Mouse (Mus musculus): Measurements from ENCODE around the gene Pten. TPM values are rescaled to one million over a fixed set of nuclear protein-coding genes. Genes with fewer than 3 reads are reported as not detected.

Pten gene
- polyA plus RNA-seq, 1 experiment = 17.7 TPM

- no peak for TF ChIP-seq POLR2A (IDR thresholded peaks at IDR 0.05; ENCODE audit: low read depth, low read length)
- no peak for TF ChIP-seq CTCF (IDR thresholded peaks at IDR 0.05; ENCODE audit: extremely low read depth, insufficient read length, insufficient replicate concordance, low read depth, low read length)
- Histone ChIP-seq H3K4me3 (ENCODE audit: low read depth, low read length) (no peak overlapping the region), H3K4me1 (ENCODE audit: control insufficient read depth, insufficient read depth, insufficient read length, low read length) (0 out of 2 replicates have a peak, but pooled peaks cover 2% of the 10 kb centered on the region), H3K36me3 (ENCODE audit: control insufficient read depth, insufficient read depth, low read length) (no peaks in the 10 kb centered on the region), H3K27ac (ENCODE audit: insufficient read depth, low read depth, low read length) (peak overlapping the region; percentile 46; the same call in 1 of the 2 replicates), H3K27me3 (ENCODE audit: control insufficient read depth, insufficient read depth, low read length) (no peaks in the 10 kb centered on the region)
Measured at GRCm38 (mm10) chr19:32732922-32733321, 24.4 kb upstream of the Pten start.

GRCm38 (mm10) chr19:32737844-32738243 lies 19.5 kb upstream of the Pten start:
- 66% methylated on average over 7 of the region's 7 CpGs for WGBS
- peak overlapping the region; percentile 83 for H3K27ac ChIP-seq (ENCODE audit: insufficient read depth, low read depth, low read length)
- no peak overlapping the region for H3K4me3 ChIP-seq (ENCODE audit: low read depth, low read length)
- H3K4me1 ChIP-seq (ENCODE audit: control insufficient read depth, insufficient read depth, insufficient read length, low read length) = 0 out of 2 replicates have a peak, but pooled peaks cover 2% of the 10 kb centered on the region
- TF ChIP-seq POLR2A (IDR thresholded peaks at IDR 0.05; ENCODE audit: low read depth, low read length) = no peak
- no peak for TF ChIP-seq CTCF (IDR thresholded peaks at IDR 0.05; ENCODE audit: extremely low read depth, insufficient read length, insufficient replicate concordance, low read depth, low read length)
- H3K36me3 ChIP-seq (ENCODE audit: control insufficient read depth, insufficient read depth, low read length) = no peaks in the 10 kb centered on the region
- no peaks in the 10 kb centered on the region for H3K27me3 ChIP-seq (ENCODE audit: control insufficient read depth, insufficient read depth, low read length)

- 97% methylated on average over 4 of the region's 4 CpGs for WGBS
Measured at GRCm38 (mm10) chr19:32739686-32740085, 17.6 kb upstream of the Pten start, which contains the start of gene Atad1. Gene Atad1, minus strand, starts transcription at chr19:32739786.

GRCm38 (mm10) chr19:32740641-32741345 lies 16.5 kb upstream of the Pten start:
- WGBS = 79% methylated on average over 4 of the region's 4 CpGs

More at GRCm38 (mm10) chr19:32739686-32740085, 17.6 kb upstream of the Pten start, which contains the start of gene Atad1:
- no peak within 1 kb of the TSS for H3K27ac ChIP-seq (ENCODE audit: insufficient read depth, low read depth, low read length)
- H3K4me1 ChIP-seq (ENCODE audit: control insufficient read depth, insufficient read depth, insufficient read length, low read length) = no peaks in the 10 kb centered on the region
- no peaks in the 10 kb centered on the region for H3K36me3 ChIP-seq (ENCODE audit: control insufficient read depth, insufficient read depth, low read length)
- H3K27me3 ChIP-seq (ENCODE audit: control insufficient read depth, insufficient read depth, low read length) = no peaks in the 10 kb centered on the region
- TF ChIP-seq CTCF (IDR thresholded peaks at IDR 0.05; ENCODE audit: extremely low read depth, insufficient read length, insufficient replicate concordance, low read depth, low read length) (no peak), POLR2A (IDR thresholded peaks at IDR 0.05; ENCODE audit: low read depth, low read length) (no peak)
- no peak within 1 kb of the TSS for H3K4me3 ChIP-seq (ENCODE audit: low read depth, low read length)

DNA sequence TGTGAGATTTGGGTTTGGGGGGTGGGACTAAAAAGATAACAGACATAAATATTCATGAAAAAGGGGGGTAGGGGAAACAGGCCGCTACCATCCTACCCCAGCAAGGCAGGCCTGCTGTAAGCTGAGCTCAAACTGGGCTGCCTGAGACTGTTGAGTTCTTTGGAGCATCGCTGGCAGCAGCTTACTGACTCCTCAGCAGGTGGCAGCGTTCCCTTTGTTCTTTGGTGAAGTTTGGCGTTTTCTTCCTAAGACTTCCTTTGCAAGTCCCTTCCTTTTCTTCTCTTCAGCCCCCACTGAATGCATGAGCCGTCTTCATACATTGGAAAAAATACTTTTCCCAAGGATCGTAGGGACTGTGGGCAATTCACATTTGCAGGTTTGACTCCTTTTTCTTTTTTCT lies 7.9 kb upstream of the Pten start:
- H3K4me3 ChIP-seq (ENCODE audit: low read depth, low read length) = no peak overlapping the region
- H3K27me3 ChIP-seq (ENCODE audit: control insufficient read depth, insufficient read depth, low read length) = no peaks in the 10 kb centered on the region
- 33% methylated on average over 6 of the region's 6 CpGs for WGBS
- H3K36me3 ChIP-seq (ENCODE audit: control insufficient read depth, insufficient read depth, low read length) = no peaks in the 10 kb centered on the region
- no peak overlapping the region for H3K27ac ChIP-seq (ENCODE audit: insufficient read depth, low read depth, low read length)
- no peaks in the 10 kb centered on the region for H3K4me1 ChIP-seq (ENCODE audit: control insufficient read depth, insufficient read depth, insufficient read length, low read length)
- TF ChIP-seq POLR2A (IDR thresholded peaks at IDR 0.05; ENCODE audit: low read depth, low read length) (no peak), CTCF (IDR thresholded peaks at IDR 0.05; ENCODE audit: extremely low read depth, insufficient read length, insufficient replicate concordance, low read depth, low read length) (peak; percentile 47; the same call in 1 of the 2 replicates)

More at GRCm38 (mm10) chr19:32740641-32741345, 16.5 kb upstream of the Pten start:
- no peak overlapping the region for H3K27ac ChIP-seq (ENCODE audit: insufficient read depth, low read depth, low read length)
- TF ChIP-seq CTCF (IDR thresholded peaks at IDR 0.05; ENCODE audit: extremely low read depth, insufficient read length, insufficient replicate concordance, low read depth, low read length) = no peak
- TF ChIP-seq POLR2A (IDR thresholded peaks at IDR 0.05; ENCODE audit: low read depth, low read length) = no peak
- no peaks in the 10 kb centered on the region for H3K36me3 ChIP-seq (ENCODE audit: control insufficient read depth, insufficient read depth, low read length)
- H3K27me3 ChIP-seq (ENCODE audit: control insufficient read depth, insufficient read depth, low read length) = no peaks in the 10 kb centered on the region
- H3K4me3 ChIP-seq (ENCODE audit: low read depth, low read length) = no peak overlapping the region
- H3K4me1 ChIP-seq (ENCODE audit: control insufficient read depth, insufficient read depth, insufficient read length, low read length) = no peaks in the 10 kb centered on the region

GRCm38 (mm10) chr19:32752357-32752756 lies 4.9 kb upstream of the Pten start:
- TF ChIP-seq CTCF (IDR thresholded peaks at IDR 0.05; ENCODE audit: extremely low read depth, insufficient read length, insufficient replicate concordance, low read depth, low read length) (no peak), POLR2A (IDR thresholded peaks at IDR 0.05; ENCODE audit: low read depth, low read length) (no peak)
- H3K27me3 ChIP-seq (ENCODE audit: control insufficient read depth, insufficient read depth, low read length) = no peaks in the 10 kb centered on the region
- no peak overlapping the region for H3K27ac ChIP-seq (ENCODE audit: insufficient read depth, low read depth, low read length)
- H3K4me3 ChIP-seq (ENCODE audit: low read depth, low read length) = no peak overlapping the region
- no peaks in the 10 kb centered on the region for H3K4me1 ChIP-seq (ENCODE audit: control insufficient read depth, insufficient read depth, insufficient read length, low read length)
- no peaks in the 10 kb centered on the region for H3K36me3 ChIP-seq (ENCODE audit: control insufficient read depth, insufficient read depth, low read length)
- WGBS = 92% methylated on average over 6 of the region's 6 CpGs

GRCm38 (mm10) chr19:32753386-32753785 lies 3.9 kb upstream of the Pten start:
- Histone ChIP-seq H3K36me3 (ENCODE audit: control insufficient read depth, insufficient read depth, low read length) (no peaks in the 10 kb centered on the region), H3K4me3 (ENCODE audit: low read depth, low read length) (no peak overlapping the region), H3K27me3 (ENCODE audit: control insufficient read depth, insufficient read depth, low read length) (no peaks in the 10 kb centered on the region), H3K4me1 (ENCODE audit: control insufficient read depth, insufficient read depth, insufficient read length, low read length) (no peaks in the 10 kb centered on the region), H3K27ac (ENCODE audit: insufficient read depth, low read depth, low read length) (no peak overlapping the region)
- TF ChIP-seq POLR2A (IDR thresholded peaks at IDR 0.05; ENCODE audit: low read depth, low read length) = no peak
- TF ChIP-seq CTCF (IDR thresholded peaks at IDR 0.05; ENCODE audit: extremely low read depth, insufficient read length, insufficient replicate concordance, low read depth, low read length) = no peak
- WGBS = 90% methylated on average over 3 of the region's 3 CpGs

All from small intestine, adult 2 months (tissue).